Mouse (Mus musculus): ENCODE measurements around the gene Setd7. TPM values are rescaled to one million over a fixed set of nuclear protein-coding genes. Genes with fewer than 3 reads are reported as not detected.

Gene Setd7
- 2.1 TPM in 2 replicates for polyA plus RNA-seq (2015; fragmentation: Nextera tagmentation; extraction: Ambion mirVana)

DNA sequence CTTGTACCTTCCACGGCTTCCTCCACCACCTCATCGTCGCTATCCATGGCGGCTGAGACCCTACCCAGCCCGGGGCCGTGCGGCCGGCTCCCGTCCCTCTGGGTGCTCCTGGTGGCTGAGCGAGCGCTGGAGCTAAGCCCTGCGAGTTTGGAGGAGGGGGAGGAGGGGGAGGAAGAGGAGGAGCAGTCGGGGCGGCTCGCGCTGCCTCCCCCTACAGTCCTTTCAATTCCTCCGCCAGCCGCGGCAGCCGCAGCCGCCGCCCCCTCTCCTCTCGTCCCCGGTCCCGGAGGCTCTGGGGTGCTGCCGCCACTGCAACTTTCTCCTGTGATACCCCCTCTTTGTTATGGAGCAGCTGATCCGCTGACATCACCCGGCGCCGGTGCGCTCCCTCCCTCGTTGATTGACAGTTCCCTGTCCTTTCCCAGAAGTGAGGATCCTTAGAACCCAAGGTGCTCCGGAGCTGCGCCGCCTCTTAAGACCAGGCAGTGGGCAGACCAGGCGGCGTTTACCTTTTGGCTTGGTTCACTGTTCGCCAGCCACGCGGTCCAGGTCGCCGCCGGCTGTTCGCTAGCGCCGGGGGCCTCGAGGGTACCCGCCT is at the start of gene Setd7:
Gene Setd7, minus strand, starts transcription at position 369 of the 598 bp plus-strand sequence.
- Histone ChIP-seq H3K4me1 (ENCODE audit: insufficient read depth, low read depth, low read length) (peaks cover 8% of the 10 kb centered on the region; the same call in 1 of the 2 replicates), H3K27ac (ENCODE audit: low read length) (peak within 1 kb of the TSS; percentile 94), H3K27me3 (replicated peaks; ENCODE audit: insufficient read depth, low read length) (no peaks in the 10 kb centered on the region), H3K36me3 (ENCODE audit: insufficient read depth, low read length) (no peaks in the 10 kb centered on the region), H3K4me2 (replicated peaks; ENCODE audit: low read depth, low read length) (peak within 1 kb of the TSS; percentile 98), H3K9me3 (ENCODE audit: low read length) (no peaks in the 10 kb centered on the region), H3K4me3 (ENCODE audit: low read depth, low read length) (peak within 1 kb of the TSS; percentile 83), H3K9ac (replicated peaks; ENCODE audit: low read depth) (peak within 1 kb of the TSS; percentile 80)
- DNase-seq (ENCODE audit: low spot score) = peak; percentile 92
- under 1% methylated on average over 40 of the region's 48 CpGs for WGBS
- peak; percentile 78 for ATAC-seq
- TF ChIP-seq EP300 (IDR thresholded peaks at IDR 0.05) (no peak), CTCF (IDR thresholded peaks at IDR 0.05) (peak; percentile 47)

DNA sequence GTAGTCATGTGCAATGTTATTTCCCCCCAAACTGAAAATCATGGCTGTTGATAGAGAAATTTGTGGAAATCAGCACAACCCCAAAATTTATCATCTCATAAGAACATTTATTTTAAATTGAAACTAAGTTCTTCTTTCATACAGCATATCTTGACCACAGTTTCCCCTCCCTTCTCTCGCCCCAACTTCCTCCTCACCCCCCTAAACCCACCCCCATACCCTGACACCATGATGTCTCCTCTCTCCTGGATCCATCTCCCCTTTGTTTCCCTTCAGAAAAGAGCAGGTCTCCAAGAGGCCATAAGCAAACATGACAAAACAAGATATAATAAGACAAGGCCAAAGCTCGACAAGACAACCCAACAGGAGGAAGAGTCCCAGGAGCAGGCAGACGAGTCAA is 43.8 kb upstream of the Setd7 start:
- Histone ChIP-seq H3K9ac (replicated peaks; ENCODE audit: low read depth) (no peak overlapping the region), H3K4me1 (ENCODE audit: insufficient read depth, low read depth, low read length) (no peaks in the 10 kb centered on the region), H3K27me3 (replicated peaks; ENCODE audit: insufficient read depth, low read length) (no peaks in the 10 kb centered on the region), H3K9me3 (ENCODE audit: low read length) (no peaks in the 10 kb centered on the region), H3K4me2 (replicated peaks; ENCODE audit: low read depth, low read length) (no peak overlapping the region), H3K27ac (ENCODE audit: low read length) (no peak overlapping the region), H3K36me3 (ENCODE audit: insufficient read depth, low read length) (no peaks in the 10 kb centered on the region), H3K4me3 (ENCODE audit: low read depth, low read length) (no peak overlapping the region)
- TF ChIP-seq EP300 (IDR thresholded peaks at IDR 0.05) (no peak), CTCF (IDR thresholded peaks at IDR 0.05) (no peak)
- DNase-seq (ENCODE audit: low spot score) (no peak), ATAC-seq (no peak)
- 72% methylated on average over 3 of the region's 3 CpGs for WGBS

DNA sequence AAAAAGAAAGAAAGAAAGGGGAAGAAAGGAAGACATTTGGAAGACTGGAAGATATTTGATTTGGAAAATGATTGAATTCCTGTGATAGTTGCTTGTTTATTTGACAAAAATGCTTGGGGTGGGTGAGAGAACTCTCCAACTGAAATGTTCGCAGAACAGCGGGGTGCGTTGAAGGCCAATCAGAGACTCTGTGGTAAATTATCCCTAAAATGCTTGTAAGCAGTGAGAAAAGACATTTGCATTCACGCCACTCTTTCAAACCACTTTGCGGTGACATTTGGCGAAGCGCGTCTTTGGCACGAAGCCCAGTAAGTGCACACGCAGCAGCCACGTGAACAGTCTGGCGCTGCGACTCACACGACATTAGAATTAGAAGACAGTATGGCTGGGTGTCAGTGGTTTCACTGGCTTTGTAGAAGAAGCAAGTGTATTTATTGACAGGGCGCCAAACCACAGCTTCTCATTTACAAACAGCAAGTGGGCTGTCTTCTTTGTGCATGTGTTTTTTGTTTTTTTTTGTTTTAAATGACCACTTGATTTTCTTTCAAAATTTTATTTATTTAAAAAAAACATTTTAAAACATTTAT is 43.1 kb upstream of the Setd7 start:
- Histone ChIP-seq H3K9ac (replicated peaks; ENCODE audit: low read depth) (no peak overlapping the region), H3K27me3 (replicated peaks; ENCODE audit: insufficient read depth, low read length) (no peaks in the 10 kb centered on the region), H3K27ac (ENCODE audit: low read length) (no peak overlapping the region), H3K36me3 (ENCODE audit: insufficient read depth, low read length) (no peaks in the 10 kb centered on the region), H3K9me3 (ENCODE audit: low read length) (no peaks in the 10 kb centered on the region), H3K4me1 (ENCODE audit: insufficient read depth, low read depth, low read length) (no peaks in the 10 kb centered on the region), H3K4me2 (replicated peaks; ENCODE audit: low read depth, low read length) (no peak overlapping the region), H3K4me3 (ENCODE audit: low read depth, low read length) (no peak overlapping the region)
- DNase-seq (ENCODE audit: low spot score) = peak; percentile 9
- no peak for TF ChIP-seq CTCF (IDR thresholded peaks at IDR 0.05)
- TF ChIP-seq EP300 (IDR thresholded peaks at IDR 0.05) = no peak
- no peak for ATAC-seq
- WGBS = 71% methylated on average over 15 of the region's 15 CpGs

DNA sequence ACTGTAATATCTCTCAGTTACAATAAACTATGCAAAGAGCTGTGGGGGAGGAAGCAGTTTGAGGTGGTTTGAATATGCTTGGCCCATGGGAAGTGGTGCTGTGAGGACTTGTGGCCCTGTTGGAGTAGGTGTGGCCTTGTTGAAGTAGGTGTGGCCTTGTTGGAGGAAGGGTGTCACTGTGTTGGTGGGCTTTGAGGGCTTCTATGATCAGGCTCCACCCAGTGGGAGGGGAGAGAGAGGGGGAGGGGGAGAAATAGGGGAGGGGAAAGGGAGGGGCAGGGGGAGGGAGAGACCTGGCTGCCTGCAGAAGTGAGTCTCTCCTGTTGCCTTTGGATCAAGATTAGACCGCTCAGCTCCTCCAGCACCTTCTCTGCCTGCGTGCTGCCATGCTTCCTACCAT is 40.8 kb upstream of the Setd7 start:
- TF ChIP-seq EP300 (IDR thresholded peaks at IDR 0.05) (no peak), CTCF (IDR thresholded peaks at IDR 0.05) (no peak)
- no peaks in the 10 kb centered on the region for H3K36me3 ChIP-seq (ENCODE audit: insufficient read depth, low read length)
- DNase-seq (ENCODE audit: low spot score) (no peak), ATAC-seq (no peak)
- H3K4me3 ChIP-seq (ENCODE audit: low read depth, low read length) = no peak overlapping the region
- H3K4me2 ChIP-seq (replicated peaks; ENCODE audit: low read depth, low read length) = no peak overlapping the region
- no peak overlapping the region for H3K9ac ChIP-seq (replicated peaks; ENCODE audit: low read depth)
- no peaks in the 10 kb centered on the region for H3K4me1 ChIP-seq (ENCODE audit: insufficient read depth, low read depth, low read length)
- 94% methylated on average over 2 of the region's 2 CpGs for whole genome bisulfite sequencing
- no peaks in the 10 kb centered on the region for H3K9me3 ChIP-seq (ENCODE audit: low read length)
- no peaks in the 10 kb centered on the region for H3K27me3 ChIP-seq (replicated peaks; ENCODE audit: insufficient read depth, low read length)
- H3K27ac ChIP-seq (ENCODE audit: low read length) = no peak overlapping the region

DNA sequence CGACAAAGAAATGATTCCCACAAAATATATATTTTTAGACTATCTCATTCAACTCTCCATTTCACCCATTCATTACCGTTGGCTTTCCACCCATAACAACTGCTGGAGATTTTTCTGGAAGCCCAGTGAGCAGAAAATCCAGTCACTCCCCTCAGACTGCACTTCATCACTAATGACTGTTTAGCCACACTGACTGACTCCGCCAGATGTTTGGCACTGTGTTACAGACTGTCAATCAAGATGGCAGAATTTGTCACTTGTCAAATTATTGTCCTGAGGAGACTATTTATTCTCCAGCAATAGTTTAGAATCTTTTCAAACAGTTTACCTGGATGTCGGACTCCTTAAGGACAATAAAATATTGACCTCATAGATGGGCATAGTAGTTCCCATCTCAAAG is 40.0 kb upstream of the Setd7 start:
- no peak overlapping the region for H3K4me3 ChIP-seq (ENCODE audit: low read depth, low read length)
- ATAC-seq (no peak), DNase-seq (ENCODE audit: low spot score) (no peak)
- H3K9me3 ChIP-seq (ENCODE audit: low read length) = no peaks in the 10 kb centered on the region
- H3K4me1 ChIP-seq (ENCODE audit: insufficient read depth, low read depth, low read length) = no peaks in the 10 kb centered on the region
- H3K4me2 ChIP-seq (replicated peaks; ENCODE audit: low read depth, low read length) = no peak overlapping the region
- WGBS = 71% methylated on average over 4 of the region's 4 CpGs
- no peak overlapping the region for H3K27ac ChIP-seq (ENCODE audit: low read length)
- H3K9ac ChIP-seq (replicated peaks; ENCODE audit: low read depth) = no peak overlapping the region
- TF ChIP-seq EP300 (IDR thresholded peaks at IDR 0.05) = no peak
- no peak for TF ChIP-seq CTCF (IDR thresholded peaks at IDR 0.05)
- H3K36me3 ChIP-seq (ENCODE audit: insufficient read depth, low read length) = no peaks in the 10 kb centered on the region
- H3K27me3 ChIP-seq (replicated peaks; ENCODE audit: insufficient read depth, low read length) = no peaks in the 10 kb centered on the region

GRCm38 (mm10) chr3:51599057-51599630 is 38.5 kb upstream of the Setd7 start:
- Histone ChIP-seq H3K4me2 (replicated peaks; ENCODE audit: low read depth, low read length) (no peak overlapping the region), H3K4me3 (ENCODE audit: low read depth, low read length) (no peak overlapping the region), H3K9me3 (ENCODE audit: low read length) (no peaks in the 10 kb centered on the region), H3K36me3 (ENCODE audit: insufficient read depth, low read length) (no peaks in the 10 kb centered on the region), H3K9ac (replicated peaks; ENCODE audit: low read depth) (no peak overlapping the region), H3K27ac (ENCODE audit: low read length) (no peak overlapping the region), H3K4me1 (ENCODE audit: insufficient read depth, low read depth, low read length) (no peaks in the 10 kb centered on the region), H3K27me3 (replicated peaks; ENCODE audit: insufficient read depth, low read length) (no peaks in the 10 kb centered on the region)
- no peak for DNase-seq (ENCODE audit: low spot score)
- no peak for TF ChIP-seq CTCF (IDR thresholded peaks at IDR 0.05)
- no peak for ATAC-seq
- WGBS = 70% methylated on average over 12 of the region's 12 CpGs

All from lung, postnatal 0 days (tissue).